Mouse (Mus musculus) brain, embryonic 14.5 days (tissue): ENCODE data around the gene Dbf4. TPM values are rescaled to one million over a fixed set of nuclear protein-coding genes. Genes with fewer than 3 reads are reported as not detected.
A peak's percentile ranks its signal among the peaks of the same experiment; 100 is the strongest.

Experiments used
- DNase-seq: peaks from one replicate; pipeline ENCODE4 v3.0.0-alpha.2; 2011; ENCODE audit warnings: low read depth
- CTCF ChIP-seq: fragments of 200-500 bp; IDR thresholded peaks from 2 replicates; pipeline ENCODE4 v1.5.1; 2012; ENCODE audit warnings: inconsistent platforms, mild to moderate bottlenecking, moderate library complexity, borderline replicate concordance; ENCODE audit not compliant: insufficient read depth, insufficient read length; ENCODE audit errors: extremely low read depth
- POLR2A ChIP-seq: fragments of 200-500 bp; IDR thresholded peaks from 2 replicates; pipeline ENCODE4 v1.6.1; 2012; ENCODE audit warnings: mild to moderate bottlenecking, inconsistent platforms, borderline replicate concordance; ENCODE audit not compliant: poor library complexity, insufficient read depth, insufficient read length, severe bottlenecking; ENCODE audit errors: extremely low read depth
- polyA plus RNA-seq: library from polyadenylated mRNA; depleted of rRNA; stranded (reverse); fragments of >200 nt; gene quantifications from 2 replicates; pipeline ENCODE4 v1.2.3, GENCODE M21; 2012; rRNA removed

Dbf4 gene
- polyA plus RNA-seq, 1 experiment, result 19.8 TPM

DNA sequence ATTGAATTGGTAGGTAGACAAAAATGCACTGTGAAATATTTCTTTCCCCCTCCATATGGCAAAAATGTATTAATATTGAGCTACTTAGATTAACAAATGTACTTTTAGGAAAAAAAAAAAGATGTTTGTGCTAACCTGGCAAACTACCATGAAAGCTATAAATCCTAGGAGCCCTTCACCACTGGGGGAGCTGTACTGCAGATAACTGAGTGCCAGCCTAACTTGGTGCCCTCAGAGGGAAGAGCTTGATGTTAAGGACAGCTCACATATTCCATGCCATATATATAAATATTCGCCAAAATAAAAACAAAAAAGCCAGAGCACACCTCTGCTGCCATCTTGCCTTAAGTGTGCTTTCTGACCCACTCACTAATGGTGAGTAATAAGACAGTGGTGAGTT lies 60.2 kb downstream of the Dbf4 start:
- DNase-seq, result peak; percentile 51
- no peak for TF ChIP-seq POLR2A
- TF ChIP-seq CTCF, result peak; percentile 54; the same call in 1 of the 2 replicates

DNA sequence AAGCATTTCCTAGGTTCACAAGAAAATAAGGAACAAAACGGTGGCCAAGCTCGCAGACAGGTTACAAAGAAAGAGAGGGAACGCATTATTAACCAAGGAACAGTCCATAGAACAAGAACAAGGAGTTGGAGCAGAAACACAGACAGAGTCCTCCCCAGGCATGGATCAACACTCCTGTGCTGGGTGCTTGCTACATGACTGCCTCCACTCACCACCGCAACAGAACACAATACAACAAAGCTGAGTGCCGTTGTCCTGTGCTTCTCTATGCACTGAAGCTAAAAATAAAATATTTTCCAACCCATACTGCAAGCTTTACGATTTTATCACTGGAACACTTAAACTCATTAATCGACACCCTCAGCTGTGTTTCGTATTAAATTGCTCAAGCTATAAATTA lies 64.8 kb downstream of the Dbf4 start:
- no peak for DNase-seq
- TF ChIP-seq CTCF, result no peak
- TF ChIP-seq POLR2A, result no peak

DNA sequence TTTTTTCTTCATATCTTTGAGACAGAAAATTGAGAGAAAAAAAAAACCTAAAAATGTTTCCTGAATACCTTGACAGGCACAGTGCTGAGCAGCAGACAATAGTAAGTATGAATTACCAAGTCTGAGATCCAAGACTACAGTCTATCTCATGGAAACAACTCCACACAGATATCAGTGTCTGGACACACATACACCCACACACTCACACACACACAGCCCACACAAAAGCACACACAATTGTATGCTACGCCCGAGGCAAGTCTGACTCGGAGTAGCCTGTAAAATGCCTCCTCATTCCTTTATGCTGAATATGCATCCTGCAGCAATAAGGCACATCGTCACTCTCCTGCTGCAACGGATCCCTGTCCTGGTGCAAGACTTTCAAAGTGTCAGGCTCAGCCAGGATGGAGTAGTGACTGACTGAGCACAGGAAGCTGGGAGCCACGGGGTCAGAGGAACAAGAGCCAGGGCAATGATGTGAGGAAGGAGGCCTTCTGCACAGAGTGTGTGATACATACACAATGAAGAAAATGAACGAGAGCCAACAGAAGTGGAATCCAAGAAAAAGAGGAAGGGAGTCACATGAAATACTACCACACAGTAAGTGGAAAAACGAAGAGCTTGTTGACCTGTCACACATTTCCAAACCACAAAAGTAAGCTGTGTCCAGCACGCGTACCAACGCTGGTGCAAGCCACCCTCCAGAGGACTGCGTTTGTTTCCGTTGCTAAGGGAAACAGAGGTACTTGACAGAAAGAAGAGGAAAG lies 65.4 kb downstream of the Dbf4 start:
- TF ChIP-seq POLR2A, result no peak
- TF ChIP-seq CTCF, result no peak
- DNase-seq, result peak; percentile 46

DNA sequence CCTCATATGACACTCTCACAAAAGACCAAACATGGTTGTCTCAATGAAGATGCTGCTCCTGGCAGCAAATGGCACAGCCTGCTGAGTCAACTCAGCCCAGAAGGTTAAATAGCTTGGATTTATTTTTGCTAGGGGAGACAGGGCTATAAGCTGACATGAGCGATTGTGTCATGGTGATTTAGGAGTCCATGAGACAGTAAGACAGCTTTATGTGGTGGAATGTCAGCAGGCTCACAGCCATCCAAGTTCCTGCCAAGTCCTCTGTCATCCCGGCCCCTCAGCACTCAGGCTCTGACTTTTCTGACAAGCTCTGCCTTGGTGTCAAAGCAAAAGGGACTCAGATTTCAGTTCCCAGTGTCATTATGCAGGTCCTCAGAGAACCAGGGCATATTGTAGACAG lies 66.2 kb downstream of the Dbf4 start:
- peak; percentile 47 for DNase-seq
- TF ChIP-seq POLR2A, result no peak
- no peak for TF ChIP-seq CTCF

DNA sequence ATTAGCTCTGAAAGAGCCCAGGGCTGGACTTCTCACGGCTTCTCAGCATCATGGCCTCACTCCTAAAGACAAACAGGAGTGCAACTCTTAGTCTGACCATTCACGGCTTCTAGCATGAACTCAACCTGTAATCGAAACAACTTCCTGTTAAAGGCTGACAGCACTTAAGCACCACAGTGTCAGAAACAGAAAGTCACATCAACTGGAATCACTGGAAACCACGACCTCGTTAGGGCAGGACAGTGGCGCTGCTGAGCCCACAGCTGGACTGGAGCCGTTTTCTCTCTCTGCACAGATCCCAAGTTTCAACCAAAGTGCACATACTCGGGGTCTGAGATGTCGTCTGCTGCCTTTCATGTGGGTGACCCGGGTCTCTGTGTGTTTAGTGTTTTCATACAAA lies 73.0 kb downstream of the Dbf4 start:
- no peak for DNase-seq
- TF ChIP-seq POLR2A, result no peak
- no peak for TF ChIP-seq CTCF

Other genes with a start within 250 kb of the Dbf4 start
- gene Adam22, start 54.6 kb downstream of the Dbf4 start, polyA plus RNA-seq, result 23.3 and 29.8 TPM in 2 replicates
- 11.2 and 13.0 TPM in 2 replicates for gene Slc25a40, start 134 bp upstream of the Dbf4 start, polyA plus RNA-seq
- 28.8 and 37.1 TPM in 2 replicates for gene Rundc3b, start 200.2 kb upstream of the Dbf4 start, polyA plus RNA-seq
- 2.4 and 4.5 TPM in 2 replicates for gene Abcb1a, start 237.4 kb upstream of the Dbf4 start, polyA plus RNA-seq